Mouse (Mus musculus) adrenal gland, postnatal 25 days (tissue): Measurements from ENCODE around the gene Olfr70. TPM values are rescaled to one million over a fixed set of nuclear protein-coding genes. Genes with fewer than 3 reads are reported as not detected.
A peak's percentile ranks its signal among the peaks of the same experiment; 100 is the strongest.

ENCODE experiments used
- DNase-seq: peaks from one replicate; pipeline ENCODE4 v3.0.0; 2021; ENCODE audit warnings: mixed read lengths
- long read RNA-seq: library from polyadenylated mRNA; stranded (forward); transcript quantifications from one replicate; pipeline ENCODE4 v2.0.0, GENCODE M21; 2021
- total RNA-seq: library from RNA; stranded (reverse); gene quantifications from 2 replicates; pipeline ENCODE4 v1.2.3, GENCODE M21; 2021

Gene Olfr70
- not detected in 2 replicates for total RNA-seq
- long read RNA-seq: 0 reads

DNA sequence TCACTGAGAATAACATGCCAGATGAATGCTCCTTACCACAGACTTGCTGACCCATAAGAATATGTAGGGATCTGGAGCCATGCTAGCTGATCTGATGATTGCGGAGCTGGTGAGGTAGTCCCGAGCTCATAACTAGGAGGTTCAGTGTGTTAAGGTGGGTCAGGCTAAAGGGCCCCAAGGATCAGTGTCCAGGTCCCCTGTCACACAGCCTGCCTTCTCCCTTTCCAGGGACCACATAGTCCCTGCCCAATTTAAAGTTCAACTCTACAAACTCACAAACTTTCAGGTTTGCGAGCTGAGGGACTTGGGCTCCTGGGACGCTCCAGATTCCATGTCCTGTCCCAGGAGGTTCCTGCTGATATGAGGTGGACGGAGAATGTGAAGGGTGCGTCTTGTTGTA lies at the start of gene Olfr70:
Gene Olfr70, minus strand, starts transcription at position 101 of the 400 bp plus-strand sequence.
- no peak for DNase-seq

GRCm38 (mm10) chr4:43745187-43745586 lies 44.6 kb upstream of the Olfr70 start:
- DNase-seq: no peak

- no peak for DNase-seq
Measured at GRCm38 (mm10) chr4:43743099-43743498, 42.5 kb upstream of the Olfr70 start.

DNA sequence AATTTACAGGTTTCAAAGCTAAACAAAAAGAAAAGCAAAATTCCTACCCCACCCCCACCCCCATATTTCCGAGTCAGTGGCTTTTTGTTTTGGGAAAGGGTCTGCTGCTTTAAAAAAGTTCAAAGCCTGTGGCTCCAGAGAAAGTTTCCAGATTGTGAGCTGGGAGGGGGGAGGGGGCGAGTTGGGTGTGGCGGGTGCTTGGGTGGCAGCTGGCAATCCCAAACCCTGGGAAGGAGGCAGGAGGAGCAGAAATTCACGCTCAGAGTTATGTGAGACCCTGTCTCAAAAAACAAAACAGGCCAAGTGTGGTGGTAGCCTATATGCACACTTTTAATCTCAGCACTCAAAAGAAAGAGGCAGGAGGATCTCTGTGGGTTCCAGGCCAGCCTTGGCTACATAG lies 42.0 kb upstream of the Olfr70 start:
- DNase-seq: no peak

DNA sequence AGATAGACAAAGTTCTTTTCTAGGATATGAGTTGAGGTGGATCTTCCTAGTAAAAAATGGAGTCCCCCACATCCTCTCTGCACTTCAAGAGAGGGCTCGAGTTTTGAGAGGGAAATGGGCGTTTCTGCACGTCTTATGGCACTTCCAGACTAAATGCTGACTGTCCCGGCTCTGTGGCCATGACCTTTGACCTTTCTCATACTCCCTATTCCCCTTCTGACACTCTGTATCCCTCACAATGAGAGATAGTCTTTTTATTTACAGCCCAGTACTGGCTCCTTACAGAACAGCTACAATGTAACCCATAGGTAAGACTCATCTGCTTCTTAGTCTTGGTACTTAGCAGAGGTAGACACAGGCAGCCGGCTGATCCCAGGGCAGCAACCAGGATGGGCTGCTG lies 40.9 kb upstream of the Olfr70 start:
- DNase-seq: no peak

DNA sequence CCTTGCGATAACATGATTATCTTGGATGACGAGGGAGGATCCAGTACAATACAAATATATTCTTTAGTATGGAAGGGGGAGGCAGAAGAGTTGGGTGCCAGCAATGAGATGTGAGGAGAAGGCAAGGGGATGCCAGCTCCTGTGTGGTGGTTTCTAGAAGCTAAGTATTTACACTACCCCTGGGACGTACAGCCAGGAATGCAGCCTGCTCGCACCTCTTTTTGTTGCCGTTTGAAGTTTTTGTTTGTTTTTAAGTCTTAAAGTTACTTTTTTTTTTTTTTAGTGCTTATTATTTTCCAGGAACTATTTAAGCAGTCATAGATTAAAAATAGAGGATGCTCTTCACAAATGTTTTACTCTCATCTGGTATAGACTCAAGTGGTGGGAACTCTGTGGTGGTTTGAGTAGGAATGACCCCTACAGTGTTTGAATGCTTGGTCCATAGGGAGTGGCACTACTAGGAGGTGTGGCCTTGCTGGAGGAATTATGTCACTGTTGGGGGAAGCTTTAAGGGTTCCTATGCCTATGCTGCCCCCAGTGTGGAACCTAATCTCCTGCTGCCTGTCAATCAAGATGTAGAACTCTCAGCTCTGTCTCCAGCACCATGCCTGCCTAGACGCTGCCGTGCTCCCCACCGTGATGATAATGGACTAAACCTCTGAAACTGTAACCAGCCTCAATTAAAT lies 38.5 kb upstream of the Olfr70 start:
- DNase-seq: no peak

DNA sequence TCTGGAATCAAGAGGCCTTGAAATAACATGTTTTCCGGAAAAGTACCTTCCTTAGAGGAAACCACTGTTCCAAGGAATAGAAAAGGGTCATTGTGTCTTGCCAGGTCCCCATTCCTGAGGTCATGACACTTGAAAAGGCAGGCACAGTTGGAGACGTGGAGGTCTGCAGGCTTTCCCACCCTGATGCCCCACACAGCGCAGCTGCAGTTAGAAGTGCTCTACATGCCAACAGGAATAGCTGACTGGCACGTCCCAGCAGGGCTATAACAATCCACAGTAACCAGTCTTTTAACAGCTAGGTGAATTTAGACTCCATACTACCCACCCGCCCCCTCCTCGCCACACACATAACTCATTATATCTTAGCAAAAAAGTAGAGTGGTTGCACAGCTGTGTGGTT lies 36.5 kb upstream of the Olfr70 start:
- no peak for DNase-seq

GRCm38 (mm10) chr4:43733186-43733585 lies 32.6 kb upstream of the Olfr70 start:
- no peak for DNase-seq

GRCm38 (mm10) chr4:43732171-43732570 lies 31.6 kb upstream of the Olfr70 start:
- DNase-seq: no peak

DNA sequence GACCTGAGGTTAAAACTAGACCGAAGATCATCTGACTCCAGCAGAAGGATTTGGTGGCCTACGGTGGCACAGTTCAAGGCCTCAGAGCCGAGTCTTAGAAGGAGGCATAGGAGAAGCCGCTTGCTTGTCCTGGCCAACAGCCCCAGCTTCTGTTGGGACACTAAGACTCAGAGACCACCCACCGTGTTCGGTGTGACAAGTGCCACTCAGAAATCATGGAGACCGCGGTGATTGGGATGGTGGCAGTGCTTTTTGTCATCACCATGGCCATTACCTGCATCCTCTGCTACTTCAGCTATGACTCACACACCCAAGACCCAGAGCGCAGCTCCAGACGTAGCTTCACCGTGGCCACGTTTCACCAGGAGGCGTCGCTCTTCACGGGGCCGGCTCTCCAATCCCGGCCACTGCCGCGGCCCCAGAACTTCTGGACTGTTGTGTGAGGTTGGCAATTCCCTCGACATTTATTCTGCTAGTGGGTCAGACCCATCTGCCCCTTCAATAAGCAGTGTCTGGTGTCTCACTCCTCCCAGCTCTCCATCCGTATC lies 30.2 kb upstream of the Olfr70 start:
- no peak for DNase-seq

GRCm38 (mm10) chr4:43729794-43730550 lies 29.4 kb upstream of the Olfr70 start, which contains the start of gene Spaar:
TSS of gene Spaar (plus strand) at chr4:43730034.
- no peak for DNase-seq

DNA sequence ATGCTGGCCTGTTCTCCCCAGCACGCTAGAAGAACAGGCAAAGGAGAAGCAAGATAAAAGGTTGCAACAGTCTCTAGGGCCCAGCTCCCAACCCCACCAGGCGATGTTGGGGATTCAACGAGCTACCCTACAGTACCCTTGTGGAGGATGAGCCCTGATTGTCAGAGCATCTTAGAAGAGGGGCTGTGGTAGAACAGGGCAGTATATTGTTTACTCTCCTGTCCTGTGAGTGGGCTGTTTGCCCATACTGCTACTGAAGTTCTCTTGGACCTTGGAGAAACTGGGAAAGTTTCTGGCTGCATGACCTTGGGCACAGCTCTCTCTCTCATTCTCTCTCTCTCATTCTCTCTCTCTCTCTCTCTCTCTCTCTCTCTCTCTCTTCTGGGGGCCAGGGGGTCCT lies 28.5 kb upstream of the Olfr70 start:
- no peak for DNase-seq

GRCm38 (mm10) chr4:43728576-43728954 lies 28.0 kb upstream of the Olfr70 start:
- DNase-seq: peak; percentile 43

DNA sequence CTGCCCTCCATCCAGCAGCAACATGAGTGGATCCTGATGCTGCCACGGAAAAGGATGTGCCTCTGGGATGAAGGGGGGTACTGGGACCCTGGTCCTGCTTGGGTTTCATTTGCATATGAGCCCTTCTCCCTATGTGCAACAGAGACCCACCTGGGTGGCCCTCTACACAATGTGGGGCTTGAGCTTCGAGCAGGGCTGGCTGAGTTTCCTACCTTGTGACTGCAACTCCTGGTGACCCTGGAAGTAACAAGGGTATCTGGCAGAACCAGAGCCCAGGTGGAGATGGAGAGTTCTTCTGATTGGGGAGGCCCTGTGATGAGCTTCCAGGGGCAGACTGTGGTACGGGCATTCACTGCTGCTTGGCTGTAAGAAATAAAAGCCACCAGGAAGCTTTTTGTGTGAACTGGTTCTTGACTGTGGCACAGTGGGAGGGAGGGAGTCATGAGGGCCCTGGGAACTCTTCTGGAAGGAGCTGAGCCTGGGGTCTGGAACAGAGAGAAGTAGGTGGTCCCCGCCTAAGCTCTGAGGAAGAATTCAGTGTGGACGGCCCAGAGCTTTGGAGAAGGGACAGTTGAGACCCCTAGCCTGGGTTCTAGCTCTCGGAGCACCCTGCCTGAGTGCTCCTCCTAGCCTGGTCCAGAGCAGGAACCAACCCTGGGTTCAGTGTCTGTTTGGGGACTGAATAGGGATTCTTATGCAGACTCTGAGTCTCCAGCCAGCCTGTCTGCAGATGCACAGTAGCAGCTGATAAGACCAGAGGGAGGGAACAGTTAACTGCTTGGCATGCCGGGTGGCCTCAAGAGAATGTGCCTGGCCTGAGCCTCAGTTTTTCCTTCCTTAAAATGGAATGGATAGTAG lies 27.3 kb upstream of the Olfr70 start:
- DNase-seq: no peak

DNA sequence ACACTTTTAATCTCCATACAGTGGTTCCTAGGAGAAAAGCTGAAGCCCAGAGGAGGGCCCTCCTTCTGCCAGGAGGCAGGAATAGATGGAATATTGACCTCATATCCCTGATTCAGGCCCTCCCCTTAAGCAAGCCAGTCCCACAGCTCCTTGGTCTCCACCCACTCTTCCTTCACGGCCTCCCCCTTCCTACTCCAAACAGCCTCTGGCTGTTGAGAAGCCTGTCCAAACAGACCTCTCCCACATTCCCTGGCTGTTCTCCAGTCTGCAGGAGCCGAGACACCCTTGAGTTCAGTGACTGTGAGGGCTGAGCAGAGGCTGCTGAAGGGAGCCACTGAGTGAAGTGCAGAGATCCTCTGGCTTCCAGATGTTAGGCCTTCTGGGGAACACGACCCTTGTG lies 26.4 kb upstream of the Olfr70 start, which contains the start of gene Hrct1:
Gene Hrct1, plus strand, starts transcription at position 194 of the 400 bp plus-strand sequence.
- peak; percentile 41 for DNase-seq

DNA sequence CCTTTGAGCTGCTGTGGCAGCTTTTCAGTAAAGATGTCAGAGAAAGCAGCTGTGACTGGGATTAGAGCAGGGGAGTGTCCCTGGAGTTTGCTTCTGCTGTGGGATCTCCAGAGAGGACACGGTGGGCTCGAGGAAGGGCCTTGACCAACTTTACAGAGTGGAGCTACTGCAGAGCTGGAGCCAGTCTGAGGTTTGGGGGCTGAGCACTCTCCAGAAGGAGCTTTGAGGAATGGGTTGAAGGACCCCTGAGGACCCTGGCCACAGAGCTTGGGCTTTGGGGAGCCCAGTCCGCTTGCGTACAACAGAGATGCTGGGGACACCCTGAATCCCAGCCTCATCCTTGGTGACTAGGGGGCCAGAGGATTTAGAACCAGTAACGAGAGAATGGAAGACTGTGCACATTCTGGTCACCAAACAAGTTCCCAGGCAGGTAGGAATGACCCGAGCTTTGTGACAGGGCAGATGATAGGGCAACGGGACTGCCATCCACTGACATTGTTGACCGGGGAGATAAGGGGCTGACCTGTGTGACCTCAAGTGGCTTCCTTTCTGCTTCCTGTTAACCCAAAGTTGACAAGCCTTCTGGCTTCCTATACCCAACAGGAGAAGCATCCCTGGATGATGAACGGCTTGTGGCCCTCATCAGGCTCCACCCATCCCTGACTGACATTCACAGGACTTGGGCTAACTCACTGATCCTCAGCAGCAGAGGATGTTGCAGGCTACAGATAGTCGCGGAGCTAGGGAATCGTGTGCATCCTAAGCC lies 25.8 kb upstream of the Olfr70 start:
- DNase-seq: no peak

DNA sequence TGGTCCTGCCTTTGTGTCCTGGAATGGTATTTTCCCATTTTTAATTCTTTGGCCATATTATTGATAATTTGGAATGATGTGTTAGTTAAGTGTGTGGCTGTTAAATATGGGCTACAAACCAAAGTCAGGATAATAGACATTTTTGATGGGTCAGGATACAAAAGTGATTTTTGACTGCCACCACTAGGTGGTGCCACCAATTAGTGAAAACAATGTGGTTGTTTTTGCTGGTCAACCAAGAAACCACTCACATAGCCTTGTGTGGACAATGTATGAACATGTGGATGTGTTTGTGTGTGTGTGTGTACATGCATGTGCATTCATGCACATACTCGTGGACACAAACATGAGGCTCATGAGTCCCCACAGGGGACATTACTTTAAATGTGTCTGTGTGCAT lies 24.2 kb upstream of the Olfr70 start:
- peak; percentile 43 for DNase-seq

DNA sequence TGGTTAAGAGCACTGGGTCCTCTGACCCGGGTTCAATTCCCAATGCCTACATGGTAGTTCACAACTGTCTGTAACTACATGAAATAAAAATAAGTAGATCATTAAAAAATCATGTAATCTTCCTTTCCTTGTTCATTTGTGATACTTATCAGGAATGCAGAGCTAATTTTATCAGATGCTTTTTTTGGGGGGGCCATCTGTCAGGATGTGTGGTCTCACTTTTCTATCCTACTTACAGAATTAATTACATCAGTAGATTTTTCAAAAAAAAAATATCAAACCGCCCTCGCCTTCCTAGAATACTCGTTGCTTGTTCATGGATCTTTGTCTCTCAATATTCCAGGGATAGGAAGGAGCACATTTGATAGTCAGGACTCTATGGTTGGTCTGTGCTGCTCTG lies 21.6 kb upstream of the Olfr70 start:
- no peak for DNase-seq

- no peak for DNase-seq
Measured at GRCm38 (mm10) chr4:43720491-43721228, 20.1 kb upstream of the Olfr70 start.

DNA sequence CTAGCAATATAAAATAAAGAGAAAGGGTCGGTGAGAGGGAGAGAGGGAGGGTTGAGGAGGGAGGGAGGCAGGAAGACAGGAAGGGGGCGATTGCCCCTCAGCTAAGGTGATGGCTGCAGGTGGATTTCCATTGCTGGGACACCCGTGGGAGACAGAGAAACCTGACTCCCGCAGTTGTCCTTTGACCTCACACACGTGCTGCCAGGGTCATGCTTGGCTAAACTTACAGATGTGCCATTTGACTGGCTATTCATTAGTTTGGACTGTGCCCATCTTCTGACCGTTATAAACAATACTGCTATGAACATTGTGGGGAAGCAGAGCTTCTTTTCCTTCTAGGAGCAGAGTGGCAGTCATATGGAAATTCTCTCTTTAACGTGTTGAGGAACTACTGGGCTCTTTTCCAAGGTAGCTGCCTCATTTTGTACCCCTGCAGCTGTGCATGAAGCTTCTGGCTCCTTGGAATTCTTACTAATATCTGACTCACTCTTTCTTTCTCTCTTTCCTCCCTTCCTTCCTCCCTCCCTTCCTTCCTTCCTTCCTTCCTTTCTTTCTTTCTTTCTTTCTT lies 13.1 kb upstream of the Olfr70 start:
- no peak for DNase-seq

- DNase-seq: peak; percentile 90
Measured at GRCm38 (mm10) chr4:43711821-43712220, 11.2 kb upstream of the Olfr70 start.
